Mouse (Mus musculus): ENCODE measurements around the gene Krt17. TPM values are rescaled to one million over a fixed set of nuclear protein-coding genes. Genes with fewer than 3 reads are reported as not detected.

Gene Krt17
- polyA plus RNA-seq, 1 experiment from 2014 or later, result 2.4 TPM

DNA sequence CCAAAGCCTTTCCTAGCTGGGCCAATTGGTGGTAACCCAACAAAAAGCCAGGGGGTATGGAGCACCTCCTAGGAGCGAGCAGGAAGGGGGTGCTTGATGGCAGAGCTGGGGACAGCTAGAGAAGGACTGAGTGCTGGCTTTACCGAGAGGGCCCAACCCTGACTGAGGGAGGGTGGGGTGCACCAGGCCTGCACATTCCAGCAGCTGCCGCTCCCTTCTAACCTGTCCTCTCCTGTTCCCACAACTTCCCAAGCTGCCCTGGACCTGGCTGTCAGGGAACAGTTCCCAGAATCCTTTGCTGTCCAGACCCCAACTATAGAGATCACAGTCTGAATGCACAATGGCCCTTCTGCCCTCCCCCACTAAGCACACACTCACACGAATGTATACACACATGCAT, 24.2 kb upstream of the Krt17 start:
- Histone ChIP-seq H3K9ac (no peak overlapping the region), H3K9me3 (replicated peaks) (no peaks in the 10 kb centered on the region), H3K4me1 (peaks cover 8% of the 10 kb centered on the region; the same call in 1 of the 2 replicates), H3K4me2 (no peak overlapping the region), H3K36me3 (no peaks in the 10 kb centered on the region), H3K27me3 (no peaks in the 10 kb centered on the region), H3K27ac (no peak overlapping the region), H3K4me3 (replicated peaks) (no peak overlapping the region)
- ATAC-seq (replicated peaks; ENCODE audit: low FRiP score), result no peak
- WGBS, result 71% methylated on average over 4 of the region's 4 CpGs

DNA sequence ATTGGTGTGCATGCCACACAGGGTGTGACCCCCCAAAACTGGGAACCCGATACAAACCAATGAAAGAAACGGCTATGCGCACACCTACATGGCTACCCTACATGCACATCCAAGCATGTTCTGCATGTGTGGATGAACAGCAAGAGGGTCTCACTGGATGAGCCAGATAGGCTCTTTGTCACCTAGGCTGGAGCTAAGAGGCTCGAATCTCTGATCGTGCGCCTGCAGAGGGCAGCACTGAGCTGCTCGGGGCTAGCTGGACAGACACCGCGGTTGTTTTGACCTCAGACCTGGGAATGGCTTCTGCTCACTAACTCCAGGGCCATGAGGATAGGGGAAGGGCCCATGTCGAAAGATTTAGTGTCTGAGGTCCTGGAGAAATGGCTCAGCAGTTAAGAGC, 21.7 kb upstream of the Krt17 start:
- WGBS, result 27% methylated on average over 10 of the region's 10 CpGs
- Histone ChIP-seq H3K4me3 (replicated peaks) (no peak overlapping the region), H3K27me3 (0 out of 2 replicates have a peak, but pooled peaks cover 3% of the 10 kb centered on the region), H3K36me3 (no peaks in the 10 kb centered on the region), H3K9ac (no peak overlapping the region), H3K4me1 (peaks cover 5% of the 10 kb centered on the region; the same call in 1 of the 2 replicates), H3K9me3 (replicated peaks) (no peaks in the 10 kb centered on the region), H3K4me2 (no peak overlapping the region), H3K27ac (no peak overlapping the region)
- ATAC-seq (replicated peaks; ENCODE audit: low FRiP score), result no peak

DNA sequence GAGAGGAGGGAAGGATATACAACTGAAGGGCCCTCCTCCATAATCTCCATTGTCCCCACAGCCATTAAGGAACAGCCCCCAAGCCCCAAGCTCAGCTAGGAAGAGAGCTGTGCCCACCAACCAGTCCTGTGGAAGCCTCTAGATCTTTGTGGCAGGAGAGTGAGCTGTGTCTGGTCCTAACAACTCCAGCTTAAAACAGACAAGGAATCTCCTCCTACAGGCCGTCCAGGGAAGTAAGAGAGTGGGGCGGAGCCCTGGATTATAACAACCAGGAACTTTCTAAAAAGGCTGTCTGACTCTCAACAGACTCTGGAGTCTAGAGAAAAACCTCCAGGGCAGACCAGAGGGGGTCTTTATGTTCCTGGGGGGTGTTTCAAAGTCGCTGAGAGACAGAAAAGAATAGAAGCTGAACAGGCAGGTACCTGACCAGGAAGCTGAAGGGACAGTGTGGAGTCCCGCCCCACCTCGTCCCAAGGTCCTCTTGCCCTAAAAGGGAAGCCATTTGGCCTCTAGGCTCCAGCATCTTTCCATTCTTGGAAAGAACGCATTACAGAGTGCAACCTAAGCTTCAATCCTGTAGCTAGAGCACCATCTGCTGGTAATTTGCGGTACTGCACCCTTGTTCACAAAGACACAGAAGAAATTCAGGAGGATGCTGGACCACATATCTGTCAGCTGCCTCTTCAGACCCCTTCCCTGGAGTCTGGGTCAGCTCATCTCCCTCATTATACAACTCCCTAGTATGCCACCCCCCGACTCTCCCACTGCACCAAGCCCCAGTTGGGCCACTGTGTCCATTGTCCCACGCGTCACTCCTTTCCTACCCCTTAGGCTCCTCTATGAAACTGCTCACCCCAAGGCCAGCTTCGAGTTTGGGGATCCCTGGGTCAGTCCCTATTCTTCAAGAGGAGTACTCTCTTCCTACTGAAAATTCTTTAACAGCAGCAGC, 21.0 kb upstream of the Krt17 start:
- 0 out of 2 replicates have a peak, but pooled peaks cover 2% of the 10 kb centered on the region for H3K4me1 ChIP-seq
- no peak overlapping the region for H3K27ac ChIP-seq
- 0 out of 2 replicates have a peak, but pooled peaks cover 3% of the 10 kb centered on the region for H3K27me3 ChIP-seq
- no peaks in the 10 kb centered on the region for H3K9me3 ChIP-seq (replicated peaks)
- 22% methylated on average over 11 of the region's 11 CpGs for WGBS
- H3K4me3 ChIP-seq (replicated peaks), result no peak overlapping the region
- H3K36me3 ChIP-seq, result no peaks in the 10 kb centered on the region
- no peak; the same call in 1 of the 2 replicates for ATAC-seq (replicated peaks; ENCODE audit: low FRiP score)
- 0 out of 2 replicates have a peak overlapping the region, but pooled peaks have one; percentile 3 for H3K9ac ChIP-seq
- no peak overlapping the region for H3K4me2 ChIP-seq

DNA sequence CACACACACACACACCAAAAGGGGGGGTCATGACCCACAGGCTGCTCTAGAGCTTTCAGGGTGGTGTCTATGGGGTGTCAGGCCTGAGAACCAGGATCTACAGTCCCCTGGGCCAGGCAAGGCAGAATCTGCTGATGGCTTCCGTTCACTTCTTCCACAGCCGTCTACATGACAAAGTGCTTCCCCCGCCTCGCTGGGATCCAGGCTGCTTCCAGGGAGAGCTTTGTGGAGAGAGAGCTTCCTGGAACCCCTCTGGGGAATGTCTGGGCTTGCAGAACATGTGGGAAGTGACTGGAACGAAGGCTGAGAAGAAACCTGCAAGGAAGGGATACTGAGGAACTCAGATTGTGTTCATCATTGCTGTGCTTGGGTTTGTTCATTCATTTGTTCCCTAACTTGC, 17.9 kb upstream of the Krt17 start:
- 39% methylated on average over 5 of the region's 5 CpGs for WGBS
- no peak for ATAC-seq (replicated peaks; ENCODE audit: low FRiP score)
- no peak overlapping the region for H3K27ac ChIP-seq

DNA sequence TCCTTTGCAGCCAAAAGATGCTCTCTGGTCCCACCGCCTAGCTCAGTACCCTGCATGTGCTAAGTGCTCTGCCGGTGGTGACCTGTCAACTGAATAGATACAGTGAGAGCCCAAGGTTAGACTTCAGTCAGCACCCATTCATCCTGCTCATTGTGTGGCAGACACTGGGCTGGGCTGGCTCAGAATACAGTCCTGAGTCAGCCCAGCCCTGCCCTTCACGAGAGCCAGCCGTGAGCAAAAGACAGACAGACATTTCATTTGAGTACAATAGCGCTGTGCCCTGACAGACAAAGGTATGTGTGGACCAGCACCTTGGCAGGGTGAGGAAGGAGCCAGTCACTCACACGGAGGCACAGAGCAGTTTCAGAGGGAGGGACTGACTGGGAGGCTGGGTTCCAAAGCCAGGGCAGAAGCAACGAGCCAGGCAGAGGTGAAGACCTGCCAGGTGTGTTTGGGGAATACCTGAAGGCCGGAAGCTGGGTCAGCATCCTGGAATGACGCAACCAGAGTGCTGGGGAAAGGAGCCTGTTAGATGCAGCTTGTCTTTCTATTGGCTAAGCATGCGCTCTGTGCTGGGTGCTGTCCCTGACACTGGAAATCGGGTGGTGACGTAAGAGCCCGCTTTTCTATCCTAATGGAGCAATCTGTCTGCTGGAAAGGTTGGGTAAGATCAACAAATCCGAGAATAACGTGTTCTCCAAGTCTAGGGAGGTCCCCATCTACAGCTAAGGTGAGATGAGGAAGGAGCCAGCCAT, 17.1 kb upstream of the Krt17 start:
- 73% methylated on average over 15 of the region's 15 CpGs for WGBS
- Histone ChIP-seq H3K27me3 (0 out of 2 replicates have a peak, but pooled peaks cover 3% of the 10 kb centered on the region), H3K9me3 (replicated peaks) (no peaks in the 10 kb centered on the region), H3K9ac (no peak overlapping the region), H3K4me3 (replicated peaks) (no peak overlapping the region), H3K4me1 (no peaks in the 10 kb centered on the region), H3K27ac (no peak overlapping the region), H3K4me2 (no peak overlapping the region), H3K36me3 (no peaks in the 10 kb centered on the region)
- no peak for ATAC-seq (replicated peaks; ENCODE audit: low FRiP score)

More for the DNA sequence above, 17.9 kb upstream of the Krt17 start:
- Histone ChIP-seq H3K36me3 (no peaks in the 10 kb centered on the region), H3K4me2 (no peak overlapping the region), H3K4me3 (replicated peaks) (no peak overlapping the region), H3K4me1 (no peaks in the 10 kb centered on the region), H3K9ac (no peak overlapping the region), H3K9me3 (replicated peaks) (no peaks in the 10 kb centered on the region), H3K27me3 (0 out of 2 replicates have a peak, but pooled peaks cover 3% of the 10 kb centered on the region)

DNA sequence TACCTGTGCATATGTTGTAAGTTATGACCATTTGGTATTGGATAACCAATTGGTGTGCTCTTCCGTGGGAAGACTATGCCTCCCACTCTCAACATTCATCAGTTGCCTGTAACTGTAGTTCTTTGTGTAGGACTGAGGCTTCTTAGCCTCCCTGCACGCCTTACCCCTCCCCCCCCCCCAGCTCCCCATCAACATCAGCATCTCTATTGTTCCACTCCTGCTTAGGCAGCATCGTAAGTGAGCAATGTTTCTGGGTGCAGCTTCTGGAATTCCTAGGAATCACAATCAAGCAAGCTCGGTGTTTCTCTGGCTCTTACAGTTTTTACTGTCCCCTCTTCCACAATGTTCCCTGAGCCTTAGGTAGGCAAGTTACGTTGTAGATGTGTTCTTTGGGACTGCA, 14.6 kb upstream of the Krt17 start:
- 41% methylated on average over 5 of the region's 5 CpGs for WGBS
- H3K27me3 ChIP-seq, result 0 out of 2 replicates have a peak, but pooled peaks cover 3% of the 10 kb centered on the region
- H3K4me3 ChIP-seq (replicated peaks), result no peak overlapping the region
- no peaks in the 10 kb centered on the region for H3K4me1 ChIP-seq
- no peak overlapping the region for H3K27ac ChIP-seq
- no peak for ATAC-seq (replicated peaks; ENCODE audit: low FRiP score)
- no peaks in the 10 kb centered on the region for H3K9me3 ChIP-seq (replicated peaks)
- H3K9ac ChIP-seq, result no peak overlapping the region
- H3K4me2 ChIP-seq, result no peak overlapping the region
- H3K36me3 ChIP-seq, result no peaks in the 10 kb centered on the region

DNA sequence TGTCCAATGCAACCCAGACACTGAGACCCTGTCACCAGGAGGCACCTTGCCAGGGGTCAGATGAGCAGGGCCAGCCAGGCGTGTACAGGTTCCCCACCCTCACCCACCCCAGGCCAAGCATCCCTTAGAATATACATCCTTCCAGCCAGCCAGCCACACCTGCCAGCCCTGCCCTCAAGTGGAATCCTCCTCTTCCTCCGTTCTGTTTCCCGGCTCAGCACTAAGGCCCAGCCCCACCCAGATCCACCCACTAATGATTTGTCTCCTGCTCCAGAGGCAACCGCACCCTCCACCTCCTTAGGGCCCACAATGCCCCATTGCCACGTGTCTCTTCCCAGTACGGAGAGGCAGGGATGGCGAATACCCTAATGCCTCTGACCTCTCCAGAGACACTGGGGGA, 13.9 kb upstream of the Krt17 start:
- Histone ChIP-seq H3K36me3 (no peaks in the 10 kb centered on the region), H3K4me3 (replicated peaks) (no peak overlapping the region), H3K9me3 (replicated peaks) (no peaks in the 10 kb centered on the region), H3K27ac (no peak overlapping the region), H3K4me2 (no peak overlapping the region), H3K4me1 (no peaks in the 10 kb centered on the region), H3K9ac (no peak overlapping the region), H3K27me3 (0 out of 2 replicates have a peak, but pooled peaks cover 3% of the 10 kb centered on the region)
- no peak for ATAC-seq (replicated peaks; ENCODE audit: low FRiP score)
- 70% methylated on average over 7 of the region's 7 CpGs for WGBS

DNA sequence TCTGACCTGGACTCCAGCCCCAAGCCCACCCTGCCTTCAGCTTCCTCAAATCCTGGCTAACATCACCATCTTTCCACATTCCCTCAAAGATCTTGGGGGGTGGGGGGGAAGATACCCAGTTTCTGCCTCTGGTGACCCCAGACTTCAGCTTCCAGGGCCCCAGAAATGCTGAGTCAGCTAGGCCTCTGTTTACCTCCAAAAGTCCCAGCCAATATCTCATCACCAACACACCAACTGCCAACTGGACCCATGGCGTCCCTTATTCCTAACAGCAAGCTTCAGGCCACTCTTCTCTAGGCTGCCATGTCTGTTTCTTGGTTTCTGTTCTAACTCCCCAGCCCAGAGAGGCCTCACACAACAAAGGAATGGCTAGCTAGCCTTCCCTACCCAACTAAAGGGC, 11.0 kb upstream of the Krt17 start:
- no peak overlapping the region for H3K4me2 ChIP-seq
- H3K27ac ChIP-seq, result no peak overlapping the region
- H3K36me3 ChIP-seq, result no peaks in the 10 kb centered on the region
- no peaks in the 10 kb centered on the region for H3K27me3 ChIP-seq
- no peak overlapping the region for H3K4me3 ChIP-seq (replicated peaks)
- no peak overlapping the region for H3K9ac ChIP-seq
- H3K4me1 ChIP-seq, result no peaks in the 10 kb centered on the region
- WGBS, result 84% methylated on average over 1 of the region's 1 CpGs
- ATAC-seq (replicated peaks; ENCODE audit: low FRiP score), result no peak
- H3K9me3 ChIP-seq (replicated peaks), result no peaks in the 10 kb centered on the region

DNA sequence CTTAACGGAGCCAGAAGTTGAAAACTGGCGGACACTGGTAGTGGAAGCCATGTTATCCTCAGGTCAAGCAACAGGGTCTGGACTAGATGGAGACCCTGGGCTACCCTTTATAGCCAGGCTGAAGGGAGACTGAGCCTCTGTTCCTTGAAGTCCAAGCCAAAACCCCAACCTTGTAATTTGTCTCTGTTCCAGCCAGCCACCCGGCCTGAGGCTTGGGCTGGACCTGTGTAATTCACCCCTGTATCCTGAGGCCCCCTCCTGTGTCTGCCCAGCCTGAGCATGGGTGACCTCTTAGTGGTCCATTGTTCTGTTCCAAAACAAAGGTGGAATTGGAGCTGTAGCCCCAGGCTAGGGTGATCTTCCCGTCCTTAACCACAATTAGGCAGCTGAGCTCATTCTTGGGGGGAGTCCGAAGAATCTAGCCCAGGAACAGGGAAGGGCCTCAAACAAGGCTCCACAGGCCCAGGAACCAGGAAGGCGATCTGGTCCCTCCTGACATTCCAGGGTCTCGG, 9.0 kb upstream of the Krt17 start, which contains the start of gene Krt42:
Gene Krt42 (minus strand): TSS at position 51 of the 512 bp plus-strand sequence.
- H3K9me3 ChIP-seq (replicated peaks), result no peaks in the 10 kb centered on the region
- 82% methylated on average over 7 of the region's 7 CpGs for WGBS
- no peaks in the 10 kb centered on the region for H3K36me3 ChIP-seq
- no peak for ATAC-seq (replicated peaks; ENCODE audit: low FRiP score)
- H3K27ac ChIP-seq, result no peak within 1 kb of the TSS
- H3K27me3 ChIP-seq, result no peaks in the 10 kb centered on the region
- no peak within 1 kb of the TSS for H3K4me3 ChIP-seq (replicated peaks)
- no peaks in the 10 kb centered on the region for H3K4me1 ChIP-seq
- H3K9ac ChIP-seq, result no peak within 1 kb of the TSS
- H3K4me2 ChIP-seq, result no peak within 1 kb of the TSS

DNA sequence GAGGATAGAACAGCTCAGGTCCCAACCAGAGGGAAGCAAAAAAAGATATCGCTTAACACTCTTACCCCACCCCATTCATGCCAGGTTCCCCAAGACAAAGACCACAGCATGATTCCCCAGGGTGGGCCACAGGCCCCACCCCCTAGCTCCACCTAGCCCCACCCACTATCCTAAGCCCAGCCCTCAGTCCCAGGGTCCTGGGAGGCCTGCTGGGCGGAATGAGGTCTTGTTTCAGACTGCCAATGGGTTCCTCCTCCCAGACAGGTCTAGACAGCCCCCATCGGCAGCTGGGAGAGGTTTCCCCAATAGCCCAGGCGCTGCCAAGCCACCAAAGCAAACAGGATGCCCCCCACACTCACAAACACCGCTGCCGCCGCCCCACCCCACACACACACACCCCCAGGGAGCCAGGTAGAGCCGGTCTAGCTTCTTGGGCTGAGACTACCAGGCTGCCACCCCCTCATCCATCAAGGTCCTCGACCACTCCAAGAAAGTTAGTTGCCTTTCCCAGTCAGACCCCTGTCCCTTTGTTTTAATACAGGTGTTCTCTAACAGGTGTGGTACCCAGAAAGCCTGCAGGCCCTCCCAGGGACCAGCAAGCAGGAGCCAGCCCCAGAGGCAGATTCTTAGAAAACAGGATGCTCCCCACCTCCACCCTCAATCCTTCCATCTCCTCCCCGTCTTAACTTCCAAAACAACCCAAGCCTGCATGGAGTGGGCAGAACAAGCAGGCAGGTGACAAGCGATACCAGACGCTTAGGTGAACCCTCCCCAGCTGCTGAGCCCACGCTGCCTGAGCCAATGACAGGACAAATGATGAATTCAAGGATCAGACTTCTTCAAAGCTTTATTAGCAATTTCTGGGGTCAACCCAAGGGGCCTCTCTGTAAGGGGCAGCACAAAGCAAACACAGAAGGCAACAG, 1.5 kb upstream of the Krt17 start:
- H3K4me3 ChIP-seq (replicated peaks), result no peak overlapping the region
- no peak overlapping the region for H3K27ac ChIP-seq
- no peaks in the 10 kb centered on the region for H3K36me3 ChIP-seq
- no peak overlapping the region for H3K4me2 ChIP-seq
- 27% methylated on average over 13 of the region's 13 CpGs for WGBS
- ATAC-seq (replicated peaks; ENCODE audit: low FRiP score), result 0 out of 2 replicates have a peak, but pooled peaks have one; percentile 22
- no peak overlapping the region for H3K9ac ChIP-seq
- no peaks in the 10 kb centered on the region for H3K9me3 ChIP-seq (replicated peaks)
- H3K4me1 ChIP-seq, result no peaks in the 10 kb centered on the region
- no peaks in the 10 kb centered on the region for H3K27me3 ChIP-seq

DNA sequence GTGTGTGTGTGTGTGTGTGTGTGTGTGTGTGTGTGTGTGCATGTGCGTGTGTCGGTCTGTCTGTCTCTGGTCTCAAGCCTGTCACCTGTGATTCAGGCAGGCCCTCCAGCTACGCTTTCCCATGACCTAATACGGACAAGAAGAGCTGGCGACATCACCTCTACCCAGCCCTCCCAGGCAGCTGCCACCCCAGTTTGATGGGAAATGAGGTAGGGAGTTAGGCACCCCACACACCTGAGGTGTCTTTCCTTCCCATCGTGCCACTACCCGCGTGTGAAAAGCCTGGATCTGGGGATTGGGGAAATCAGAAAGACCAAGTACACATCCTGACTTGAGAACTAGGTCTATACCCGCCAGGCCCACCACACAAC, 391 bp upstream of the Krt17 start:
- WGBS, result 79% methylated on average over 9 of the region's 9 CpGs
- no peak overlapping the region for H3K4me2 ChIP-seq
- ATAC-seq (replicated peaks; ENCODE audit: low FRiP score), result no peak
- H3K36me3 ChIP-seq, result no peaks in the 10 kb centered on the region
- H3K4me1 ChIP-seq, result no peaks in the 10 kb centered on the region
- H3K27me3 ChIP-seq, result no peaks in the 10 kb centered on the region
- H3K9ac ChIP-seq, result no peak overlapping the region
- no peak overlapping the region for H3K27ac ChIP-seq
- no peaks in the 10 kb centered on the region for H3K9me3 ChIP-seq (replicated peaks)
- H3K4me3 ChIP-seq (replicated peaks), result no peak overlapping the region
